Mouse (Mus musculus): ENCODE data around the gene Clpb.

Gene Clpb

DNA sequence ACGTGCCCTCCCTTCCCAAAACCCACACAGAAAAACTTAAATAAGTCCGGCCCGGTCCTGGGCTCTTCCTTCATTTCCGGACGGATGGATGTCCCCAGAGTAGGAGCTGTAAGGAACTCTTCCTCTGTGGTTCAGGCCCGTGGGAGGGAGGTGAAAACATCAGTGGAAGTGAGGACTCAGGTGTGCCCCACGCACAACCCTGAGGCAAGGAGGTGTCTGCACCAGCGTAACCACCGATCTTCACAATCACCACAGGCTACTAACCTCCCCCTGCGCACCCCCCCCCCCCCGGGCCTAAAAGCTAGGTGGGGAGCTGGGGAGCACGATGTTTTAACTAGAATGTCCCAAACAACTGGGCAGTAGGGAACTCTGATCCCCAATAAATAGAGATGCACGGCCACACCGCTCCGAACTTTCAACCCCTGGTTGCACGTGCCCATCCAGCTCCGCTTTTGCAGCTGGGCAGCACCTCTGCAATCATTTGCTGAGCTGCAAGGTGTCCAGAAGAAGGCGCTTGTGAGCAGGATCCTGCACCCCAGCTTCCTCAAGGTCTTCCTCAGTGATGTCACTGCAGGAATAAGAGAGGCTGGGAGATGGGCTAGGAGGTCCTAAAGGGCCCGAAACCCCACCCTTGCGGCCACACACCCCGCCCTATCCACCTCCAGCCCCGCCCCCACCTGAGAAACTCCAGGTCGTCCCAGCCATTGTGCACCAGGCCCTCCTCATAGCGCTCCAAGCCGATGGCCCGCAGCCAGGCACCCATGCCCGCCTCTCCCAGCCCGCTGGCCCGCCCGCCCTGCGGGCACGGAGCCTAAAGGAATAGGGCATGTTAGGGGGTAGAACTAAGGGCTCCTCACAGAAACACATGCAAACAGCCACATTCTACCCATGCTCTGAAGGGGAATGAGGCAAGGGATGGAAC is 159.7 kb downstream of the Clpb start:
- DNase-seq = peak; percentile 49

DNA sequence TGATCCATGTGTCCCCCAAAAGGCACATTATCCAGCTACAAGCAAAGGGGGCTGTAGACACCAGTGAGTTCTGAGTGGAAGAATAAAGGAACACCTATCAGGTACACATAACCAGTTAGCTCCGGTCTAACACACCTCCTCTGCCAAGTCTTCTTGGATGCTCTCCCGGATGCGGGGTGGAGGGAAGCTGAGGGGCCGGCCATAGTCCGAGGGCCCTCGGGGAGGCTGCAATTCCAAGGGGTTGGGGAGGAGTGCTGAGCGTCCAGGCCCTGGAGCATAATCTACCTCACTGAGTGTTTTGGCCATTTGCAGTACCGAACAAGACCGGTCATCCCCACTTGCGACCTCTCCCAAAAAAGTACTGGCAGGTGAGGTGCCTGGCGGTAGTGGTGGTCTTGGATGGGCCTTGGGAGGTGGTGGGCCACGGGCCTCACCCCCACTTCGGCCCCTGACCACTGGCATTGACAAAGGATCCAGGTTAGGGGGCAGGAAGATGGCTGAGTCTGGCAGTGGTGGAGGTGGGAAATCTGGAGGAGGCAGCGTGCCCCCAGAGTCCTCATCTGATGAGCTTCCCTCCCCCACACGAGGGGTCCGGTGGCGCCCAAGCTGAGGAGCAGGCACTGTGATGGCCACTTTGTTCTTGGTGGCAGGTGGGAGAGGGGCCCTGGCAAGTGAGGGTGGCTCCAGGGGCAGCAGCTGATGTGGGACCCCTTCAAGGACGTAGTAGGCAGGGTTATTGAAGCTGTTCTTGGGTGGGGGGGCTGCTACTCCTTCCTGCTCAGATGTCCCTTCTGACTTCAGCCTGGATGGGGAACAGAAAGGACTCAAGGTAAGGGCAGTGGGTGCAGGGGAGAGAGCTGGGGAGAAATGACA is 160.6 kb downstream of the Clpb start:
- no peak for DNase-seq

DNA sequence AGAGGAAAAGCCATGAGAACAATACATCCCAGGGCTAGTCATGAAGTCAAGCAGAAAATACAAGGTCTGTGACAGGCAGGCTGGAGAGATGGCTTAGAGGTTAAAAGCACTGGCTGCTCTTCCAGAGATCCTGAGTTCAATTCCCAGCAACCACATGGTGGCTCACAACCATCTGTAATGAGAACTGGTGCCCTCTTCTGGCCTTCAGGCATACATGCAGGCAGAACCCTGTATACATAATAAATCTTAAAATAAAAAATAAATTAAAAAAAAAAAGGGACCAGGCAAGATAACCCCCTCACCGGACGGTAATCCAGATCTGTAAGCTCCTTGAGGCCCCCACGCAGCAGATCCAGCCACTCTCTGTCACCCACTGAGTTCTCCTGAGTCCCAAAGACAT is 166.9 kb downstream of the Clpb start:
- no peak for DNase-seq

DNA sequence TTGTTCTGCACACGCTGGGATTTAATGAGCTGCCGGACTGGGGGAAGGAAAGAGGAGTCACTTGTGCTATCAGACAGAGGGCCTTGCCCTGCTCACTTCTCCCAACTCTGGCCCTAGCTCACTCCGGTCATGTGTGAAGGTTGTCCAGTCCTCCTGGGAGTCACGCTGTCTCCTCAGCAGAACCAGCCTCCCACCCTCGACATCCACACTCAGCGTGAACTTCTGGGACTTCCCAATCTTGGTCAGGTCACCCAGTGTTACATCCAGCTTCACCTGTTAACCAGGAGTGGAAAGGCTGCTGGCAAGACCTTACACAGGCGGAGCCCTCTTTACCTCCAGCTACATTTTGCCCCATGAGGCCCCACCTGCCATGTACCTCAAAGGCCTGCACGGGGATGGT is 168.0 kb downstream of the Clpb start:
- no peak for DNase-seq

DNA sequence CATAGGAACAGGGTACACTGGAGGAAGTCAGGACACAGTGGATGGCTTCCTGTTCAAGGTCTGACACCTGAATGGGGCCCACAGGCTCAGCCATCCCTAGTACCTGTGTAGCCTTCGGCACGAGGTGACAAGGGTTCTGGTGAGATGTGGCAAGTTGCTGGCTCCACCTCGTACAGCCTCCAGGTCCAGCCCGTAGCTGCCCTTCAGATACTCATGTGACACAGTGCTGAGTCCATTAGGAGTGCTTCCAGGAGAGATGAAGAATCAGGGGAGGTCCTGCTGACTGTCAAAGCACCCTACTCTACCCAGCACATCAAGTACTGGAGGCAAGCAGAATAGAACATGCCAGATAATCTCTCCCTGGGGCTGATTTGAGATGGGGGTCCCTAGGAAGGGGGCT is 168.9 kb downstream of the Clpb start:
- DNase-seq = no peak

DNA sequence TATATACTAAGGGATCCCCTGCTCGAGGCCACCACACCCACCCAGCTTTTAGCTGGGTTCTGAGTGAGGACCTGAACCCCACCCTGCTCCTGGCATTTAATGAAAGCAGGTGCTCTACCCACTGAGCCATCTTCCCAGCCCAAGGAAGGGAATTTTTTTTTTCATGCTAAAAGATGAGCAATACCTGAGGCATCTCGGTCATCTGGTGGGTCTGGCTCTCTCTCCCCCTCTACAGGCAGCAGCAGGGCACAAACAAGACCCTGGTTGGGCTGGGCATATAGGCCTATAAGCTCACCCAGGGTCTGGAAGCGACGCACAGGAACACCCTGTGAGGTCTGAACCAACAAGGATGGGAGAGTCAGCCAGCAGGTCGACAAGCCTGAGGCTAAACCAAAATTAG is 169.9 kb downstream of the Clpb start:
- no peak for DNase-seq

DNA sequence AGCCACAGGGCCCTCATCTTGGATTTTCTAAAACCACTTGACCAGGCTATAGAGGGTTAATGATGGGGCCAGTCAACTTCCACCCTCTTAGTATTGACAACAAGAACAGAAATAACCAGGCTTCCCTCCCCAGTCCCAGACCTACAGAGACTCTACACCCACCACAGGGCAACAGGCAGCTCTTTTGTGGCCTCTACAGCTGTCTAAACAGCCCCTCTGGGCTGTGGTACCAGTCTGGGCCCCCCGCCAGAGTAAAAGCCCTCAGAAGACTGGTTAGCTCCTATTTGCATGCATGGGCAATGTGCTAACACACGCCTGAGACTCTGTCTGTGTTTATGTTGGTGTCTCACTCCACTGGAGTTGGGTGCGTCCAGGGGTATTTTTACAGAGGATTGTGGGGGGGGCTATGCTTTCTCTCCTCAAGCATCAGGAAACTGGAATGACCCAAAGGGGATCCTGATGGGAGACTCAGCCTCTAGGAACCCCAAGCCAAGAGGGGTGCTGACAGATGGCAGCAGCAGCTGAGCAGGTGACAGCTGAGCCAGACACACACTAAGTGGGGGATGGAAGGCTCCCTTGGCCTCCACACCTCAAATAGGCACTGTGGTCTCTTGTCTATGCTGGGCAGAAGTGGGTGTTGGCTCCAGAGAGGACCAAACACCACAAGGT is 170.6 kb downstream of the Clpb start:
- DNase-seq = no peak

GRCm38 (mm10) chr7:101834903-101835302 is 171.5 kb downstream of the Clpb start:
- no peak for DNase-seq

- no peak for DNase-seq
Observed at GRCm38 (mm10) chr7:101835457-101836109, 172.2 kb downstream of the Clpb start.

DNA sequence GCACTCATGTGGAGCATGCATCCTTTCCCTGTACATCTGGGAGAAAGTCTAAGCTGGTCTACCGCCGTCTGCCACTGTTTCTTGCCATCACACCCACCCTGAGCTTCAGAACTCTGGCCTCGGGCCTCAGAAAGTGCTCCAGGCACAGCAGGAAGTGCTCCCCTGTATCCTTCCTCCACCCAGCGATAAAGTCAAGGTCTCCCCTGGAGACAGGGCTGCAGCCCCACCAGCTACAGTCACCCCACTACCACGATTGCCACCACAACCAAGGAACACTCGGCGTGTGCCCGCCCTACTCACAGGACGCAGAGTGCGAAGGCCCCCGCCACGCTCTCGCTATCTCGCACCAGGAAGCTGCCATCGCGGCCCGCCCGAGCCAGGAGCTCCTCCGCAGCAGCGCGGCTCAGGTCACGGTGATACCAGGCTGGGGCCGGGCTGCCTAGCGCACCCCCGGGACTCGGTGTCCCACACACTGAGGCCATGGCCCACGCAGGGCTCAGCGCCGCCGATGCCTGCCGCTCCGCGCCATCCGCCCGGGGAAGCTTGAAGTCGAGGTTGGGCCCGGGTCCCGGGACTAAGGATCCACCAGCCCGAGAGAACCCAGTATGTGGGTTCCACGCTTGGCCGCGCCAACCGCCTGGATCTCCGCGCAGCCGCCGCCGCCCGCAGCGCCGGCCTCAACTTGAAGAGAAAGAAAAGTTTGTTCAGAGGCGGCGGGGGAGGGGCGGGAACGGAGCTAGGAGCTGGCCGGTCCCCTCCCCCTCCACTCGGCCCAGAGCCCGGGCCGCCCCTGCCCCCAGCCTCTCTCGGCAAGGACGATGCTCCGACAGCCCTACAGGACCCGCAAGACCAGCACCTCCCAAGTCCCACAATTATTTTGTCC is 173.1 kb downstream of the Clpb start:
- peak; percentile 76 for DNase-seq

DNA sequence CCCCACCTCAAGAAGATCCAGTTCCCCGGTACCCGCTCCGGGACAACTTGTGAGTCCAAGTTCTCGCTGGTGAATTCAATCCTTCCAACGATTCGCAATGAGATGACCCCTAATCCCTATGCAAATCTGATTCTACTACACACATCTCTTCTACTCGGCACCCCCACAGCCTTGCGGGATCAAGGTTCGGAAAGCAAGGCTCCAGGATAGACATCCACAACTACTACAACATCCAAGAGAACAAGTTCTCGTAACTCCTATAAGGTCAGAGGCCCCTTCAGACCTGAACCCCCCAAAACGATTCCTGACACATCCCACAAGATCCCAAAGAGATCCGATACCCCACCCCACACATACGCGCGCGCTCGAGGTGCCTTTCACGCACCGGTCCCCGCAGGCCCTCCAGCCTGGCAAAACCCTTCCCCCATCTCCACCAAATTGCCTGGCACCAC is 173.7 kb downstream of the Clpb start:
- DNase-seq = peak; percentile 60

DNA sequence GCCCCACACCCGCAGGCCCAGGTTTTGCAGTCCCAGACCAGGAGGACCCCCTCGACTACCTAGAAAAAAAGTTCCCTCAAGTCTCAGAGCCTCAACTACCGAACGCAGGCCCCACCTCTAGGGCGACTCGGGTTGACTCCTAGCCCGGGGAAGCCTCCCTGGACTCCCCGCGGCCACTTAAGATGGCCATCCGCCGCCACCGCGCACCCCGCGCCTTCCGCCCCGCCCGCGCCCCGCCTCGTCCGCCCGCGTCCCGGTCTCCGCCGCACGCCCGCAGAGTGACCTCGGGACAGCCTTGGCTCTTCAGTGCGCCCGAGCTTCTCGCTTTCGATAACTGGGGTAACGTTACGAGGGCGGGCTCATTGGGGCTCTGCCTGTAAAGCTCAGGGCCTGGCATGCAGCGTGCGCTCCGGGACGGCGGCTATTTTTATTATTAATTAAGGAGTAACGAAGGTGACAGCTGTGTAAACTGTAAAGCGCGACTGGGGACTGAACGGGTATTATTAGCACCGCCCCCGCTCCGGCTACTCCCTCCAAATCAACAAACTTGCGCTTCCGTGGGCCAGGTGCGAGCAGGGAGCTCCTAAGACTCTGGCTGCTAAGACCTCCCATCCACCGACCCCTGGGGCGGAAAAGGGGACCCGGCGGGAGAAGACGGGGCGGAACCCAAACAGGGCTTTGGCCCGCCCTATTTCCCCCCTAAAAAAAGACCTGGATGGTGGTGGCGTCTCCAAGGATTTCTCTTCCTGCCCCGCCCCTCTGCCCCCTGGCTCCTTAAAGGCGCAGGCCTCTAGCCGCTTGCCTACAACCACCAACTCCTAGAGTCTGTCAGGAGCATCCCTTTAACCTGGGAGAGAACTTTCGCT is 174.4 kb downstream of the Clpb start, which contains the start of gene Inppl1:
TSS of gene Inppl1 (minus strand) at position 624 of the 866 bp plus-strand sequence.
- peak; percentile 96 for DNase-seq

DNA sequence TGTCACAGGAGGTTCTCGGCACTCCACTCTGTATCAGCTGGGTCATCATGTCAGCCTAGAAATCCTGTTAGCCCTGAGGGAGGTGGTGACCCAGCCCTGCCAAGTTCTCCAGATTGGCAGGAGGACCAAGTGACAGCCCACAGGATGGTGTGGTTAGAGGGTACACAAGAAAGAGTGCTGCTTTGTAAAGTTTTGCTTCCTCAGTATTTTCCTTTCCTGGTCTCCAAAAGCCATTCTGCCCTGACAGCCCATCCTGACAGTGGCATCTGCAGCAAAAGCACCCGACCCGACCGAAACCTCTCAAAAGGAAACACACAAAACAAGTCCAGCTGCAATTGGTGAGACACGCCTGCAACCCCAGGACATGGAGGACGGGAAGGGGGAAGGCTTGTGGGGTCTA is 180.8 kb downstream of the Clpb start:
- no peak for DNase-seq
